Mouse (Mus musculus) stomach, postnatal 0 days (tissue): ENCODE measurements around the gene Baz1a. TPM values are rescaled to one million over a fixed set of nuclear protein-coding genes. Genes with fewer than 3 reads are reported as not detected.
A peak's percentile ranks its signal among the peaks of the same experiment; 100 is the strongest.
"Not testable (repeated sequence)": the region's sequence is repeated elsewhere in the genome, so short reads cannot be mapped to it uniquely, and the experiment has no call there.

Experiments used
- ATAC-seq: fragments of 200-750 bp; cut with Nextera tagmentation; 2 replicates; pipeline ENCODE4 v1.8.0; 2017; ENCODE audit not compliant: low FRiP score, low TSS enrichment
- DNase-seq: peaks from one replicate; pipeline ENCODE4 v3.0.0-alpha.2; 2016; ENCODE audit warnings: low spot score
- H3K27ac ChIP-seq: fragments of 300-500 bp; sonication (generic); replicated peaks from 2 replicates; pipeline ENCODE4 v1.5.1; 2014; ENCODE audit warnings: mild to moderate bottlenecking, control low read depth
- H3K27me3 ChIP-seq: fragments of 300-500 bp; sonication (generic); 2 replicates; pipeline ENCODE4 v1.6.1; 2014; ENCODE audit warnings: low read length; ENCODE audit not compliant: control insufficient read depth, insufficient read depth
- H3K36me3 ChIP-seq: fragments of 300-500 bp; sonication (generic); 2 replicates; pipeline ENCODE4 v1.6.1; 2014; ENCODE audit warnings: low read length, mixed read lengths; ENCODE audit not compliant: control insufficient read depth, insufficient read depth
- H3K4me1 ChIP-seq: fragments of 300-500 bp; sonication (generic); replicated peaks from 2 replicates; pipeline ENCODE4 v1.6.1; 2014; ENCODE audit warnings: antibody characterized with exemption; ENCODE audit not compliant: control insufficient read depth, insufficient read depth
- H3K4me2 ChIP-seq: fragments of 300-500 bp; sonication (generic); replicated peaks from 2 replicates; pipeline ENCODE4 v1.6.1; 2014; ENCODE audit warnings: low read depth, mild to moderate bottlenecking, control low read depth, moderate library complexity
- H3K4me3 ChIP-seq: fragments of 300-500 bp; sonication (generic); 2 replicates; pipeline ENCODE4 v1.5.1; 2014; ENCODE audit warnings: low read depth, low read length, control low read depth
- H3K9ac ChIP-seq: fragments of 300-500 bp; sonication (generic); 2 replicates; pipeline ENCODE4 v1.6.1; 2014; ENCODE audit warnings: mild to moderate bottlenecking, low read length, control low read depth, mixed read lengths
- H3K9me3 ChIP-seq: fragments of 300-500 bp; sonication (generic); 2 replicates; pipeline ENCODE4 v1.6.1; 2016; ENCODE audit warnings: low read length; ENCODE audit not compliant: control insufficient read depth
- CTCF ChIP-seq: IDR thresholded peaks from 2 replicates; pipeline ENCODE4 v1.5.1; 2016; ENCODE audit warnings: antibody characterized with exemption, low read depth, mild to moderate bottlenecking, moderate library complexity
- EP300 ChIP-seq: optimal IDR thresholded peaks from 2 replicates; pipeline ENCODE3; 2016; ENCODE audit warnings: antibody characterized with exemption
- WGBS: fragments of 180-500 bp; shearing (Covaris S2); extraction: QIAGEN DNeasy Blood & Tissue Kit; methylation state at CpG from one replicate; pipeline ENCODE4 v1.1.7; 2014; 5-methylcytosine and 5-hydroxymethylcytosine counted together
- polyA plus RNA-seq: library from polyadenylated mRNA; unstranded; fragments of >200 nt; fragmentation: Nextera tagmentation; extraction: Ambion mirVana; gene quantifications from 2 replicates; pipeline ENCODE4 v1.2.1, GENCODE M21; 2015

The Baz1a gene
- polyA plus RNA-seq, 1 experiment from 2014 or later, result 14.0 TPM

- DNase-seq, result no peak
- Histone ChIP-seq H3K9ac (no peak overlapping the region), H3K9me3 (no peaks in the 10 kb centered on the region), H3K4me3 (no peak overlapping the region), H3K4me1 (no peaks in the 10 kb centered on the region), H3K27ac (no peak overlapping the region), H3K36me3 (no peaks in the 10 kb centered on the region), H3K4me2 (no peak overlapping the region), H3K27me3 (no peaks in the 10 kb centered on the region)
- TF ChIP-seq CTCF (no peak), EP300 (no peak)
- ATAC-seq, result no peak
- WGBS, result 80% methylated on average over 5 of the region's 5 CpGs
Measured at GRCm38 (mm10) chr12:55003843-55004242, 10.3 kb downstream of the Baz1a start.

- H3K4me3 ChIP-seq, H3K9ac ChIP-seq, DNase-seq, H3K27ac ChIP-seq, H3K36me3 ChIP-seq, H3K4me2 ChIP-seq, H3K27me3 ChIP-seq, ATAC-seq, H3K9me3 ChIP-seq, H3K4me1 ChIP-seq: not testable (repeated sequence)
- WGBS, result 93% methylated on average over 7 of the region's 7 CpGs
Measured at GRCm38 (mm10) chr12:55002532-55002931, 11.6 kb downstream of the Baz1a start.

- no peak for TF ChIP-seq EP300
- no peak for TF ChIP-seq CTCF
- H3K27ac ChIP-seq, result no peak overlapping the region
- no peak overlapping the region for H3K4me2 ChIP-seq
- H3K36me3 ChIP-seq, result no peaks in the 10 kb centered on the region
- no peak overlapping the region for H3K9ac ChIP-seq
- H3K4me1 ChIP-seq, result no peaks in the 10 kb centered on the region
- H3K9me3 ChIP-seq, result no peaks in the 10 kb centered on the region
- H3K27me3 ChIP-seq, result no peaks in the 10 kb centered on the region
- DNase-seq (peak; percentile 25), ATAC-seq (peak; percentile 71; the same call in 1 of the 2 replicates)
- WGBS, result 74% methylated on average over 14 of the region's 14 CpGs
- H3K4me3 ChIP-seq, result no peak overlapping the region
Measured at GRCm38 (mm10) chr12:54999016-54999690, 15.0 kb downstream of the Baz1a start.

- Histone ChIP-seq H3K4me1 (no peaks in the 10 kb centered on the region), H3K27me3 (no peaks in the 10 kb centered on the region), H3K4me3 (no peak overlapping the region), H3K9ac (no peak overlapping the region), H3K4me2 (no peak overlapping the region), H3K9me3 (no peaks in the 10 kb centered on the region), H3K27ac (no peak overlapping the region), H3K36me3 (no peaks in the 10 kb centered on the region)
- ATAC-seq (no peak), DNase-seq (no peak)
- WGBS, result 76% methylated on average over 5 of the region's 5 CpGs
- TF ChIP-seq EP300 (no peak), CTCF (no peak)
Measured at GRCm38 (mm10) chr12:54998411-54998810, 15.7 kb downstream of the Baz1a start.

- Histone ChIP-seq H3K36me3 (no peaks in the 10 kb centered on the region), H3K4me1 (no peaks in the 10 kb centered on the region), H3K4me2 (no peak overlapping the region), H3K4me3 (no peak overlapping the region), H3K9me3 (no peaks in the 10 kb centered on the region), H3K9ac (no peak overlapping the region), H3K27me3 (no peaks in the 10 kb centered on the region), H3K27ac (no peak overlapping the region)
- TF ChIP-seq EP300 (no peak), CTCF (no peak)
- WGBS, result 85% methylated on average over 6 of the region's 6 CpGs
- DNase-seq (no peak), ATAC-seq (no peak)
Measured at GRCm38 (mm10) chr12:54996979-54997474, 17.1 kb downstream of the Baz1a start.

- ATAC-seq (no peak), DNase-seq (no peak)
- WGBS, result 46% methylated on average over 3 of the region's 3 CpGs
Measured at GRCm38 (mm10) chr12:54995965-54996364, 18.2 kb downstream of the Baz1a start.

More at GRCm38 (mm10) chr12:54995965-54996364, 18.2 kb downstream of the Baz1a start:
- H3K4me2 ChIP-seq, result no peak overlapping the region
- no peaks in the 10 kb centered on the region for H3K27me3 ChIP-seq
- no peak overlapping the region for H3K4me3 ChIP-seq
- no peaks in the 10 kb centered on the region for H3K36me3 ChIP-seq
- H3K9ac ChIP-seq, result no peak overlapping the region
- no peak overlapping the region for H3K27ac ChIP-seq
- TF ChIP-seq EP300, result no peak
- no peak for TF ChIP-seq CTCF
- H3K9me3 ChIP-seq, result no peaks in the 10 kb centered on the region
- H3K4me1 ChIP-seq, result no peaks in the 10 kb centered on the region
